Mouse (Mus musculus) heart, adult 2 months (tissue): ENCODE measurements at regions not wholly inside any gene's neighbourhood (a gene's known extent, or its start where the extent isn't known, plus 50 kb on each side); places are given as distances from the start of the nearest gene placed in this dataset.
"Not testable (repeated sequence)": the region's sequence is repeated elsewhere in the genome, so short reads cannot be mapped to it uniquely, and the experiment has no call there.

ENCODE experiments used
- CTCF ChIP-seq: fragments of 200-600 bp; IDR thresholded peaks from 2 replicates; pipeline ENCODE4 v1.8.1; 2022; ENCODE audit warnings: antibody characterized with exemption, mild to moderate bottlenecking, moderate library complexity
- EP300 ChIP-seq: fragments of 200-500 bp; IDR thresholded peaks from 2 replicates; pipeline ENCODE4 v1.6.1; 2011; ENCODE audit warnings: low read depth, low read length, control low read depth; ENCODE audit not compliant: insufficient read depth
- POLR2A ChIP-seq: fragments of 200-500 bp; IDR thresholded peaks from 2 replicates; pipeline ENCODE4 v1.6.1; 2011; ENCODE audit warnings: mild to moderate bottlenecking, low read depth, low read length, control low read depth; ENCODE audit not compliant: insufficient read depth

- TF ChIP-seq CTCF, POLR2A, EP300: not testable (repeated sequence)
These were observed 1763.3 kb upstream of the Flrt2 start for GRCm38 (mm10) chr12:93928541-93929238.
